Mouse (Mus musculus): Measurements from ENCODE around the gene Bcl2l1. TPM values are rescaled to one million over a fixed set of nuclear protein-coding genes. Genes with fewer than 3 reads are reported as not detected.

Gene Bcl2l1
- polyA plus RNA-seq, 1 experiment: 113 TPM

DNA sequence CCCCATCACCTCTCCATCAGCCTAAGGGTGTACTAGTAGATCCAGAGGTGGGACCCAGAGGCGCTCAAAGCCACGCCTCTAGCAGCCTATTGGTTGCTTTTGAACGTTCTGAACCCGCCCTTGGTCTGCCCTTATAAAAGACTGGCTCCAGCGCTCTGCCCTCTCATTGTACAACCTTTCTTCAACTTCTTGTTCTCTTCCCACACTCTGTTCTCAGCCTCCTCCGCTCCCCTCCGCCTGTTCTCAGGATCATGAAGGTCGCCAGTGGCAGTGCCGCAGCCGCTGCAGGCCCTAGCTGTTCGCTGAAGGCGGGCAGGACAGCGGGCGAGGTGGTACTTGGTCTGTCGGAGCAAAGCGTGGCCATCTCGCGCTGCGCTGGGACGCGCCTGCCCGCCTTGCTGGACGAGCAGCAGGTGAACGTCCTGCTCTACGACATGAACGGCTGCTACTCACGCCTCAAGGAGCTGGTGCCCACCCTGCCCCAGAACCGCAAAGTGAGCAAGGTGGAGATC lies 95.4 kb downstream of the Bcl2l1 start, which contains the start of gene Id1:
Id1 (plus strand) TSS at position 162 of the 512 bp plus-strand sequence.
- peak; percentile 90 for DNase-seq
- WGBS: under 1% methylated on average over 28 of the region's 28 CpGs
- H3K4me3 ChIP-seq (replicated peaks; ENCODE audit: extremely low read depth, low read depth, low read length): peak within 1 kb of the TSS; percentile 93
- H3K4me1 ChIP-seq (ENCODE audit: control insufficient read depth, insufficient read depth, low read length): peaks cover 17% of the 10 kb centered on the region
- TF ChIP-seq POLR2A (IDR thresholded peaks at IDR 0.05; ENCODE audit: borderline replicate concordance, extremely low read depth, low read depth, low read length) (peak; percentile 98), CTCF (IDR thresholded peaks at IDR 0.05; ENCODE audit: insufficient read depth, low read length) (no peak)

DNA sequence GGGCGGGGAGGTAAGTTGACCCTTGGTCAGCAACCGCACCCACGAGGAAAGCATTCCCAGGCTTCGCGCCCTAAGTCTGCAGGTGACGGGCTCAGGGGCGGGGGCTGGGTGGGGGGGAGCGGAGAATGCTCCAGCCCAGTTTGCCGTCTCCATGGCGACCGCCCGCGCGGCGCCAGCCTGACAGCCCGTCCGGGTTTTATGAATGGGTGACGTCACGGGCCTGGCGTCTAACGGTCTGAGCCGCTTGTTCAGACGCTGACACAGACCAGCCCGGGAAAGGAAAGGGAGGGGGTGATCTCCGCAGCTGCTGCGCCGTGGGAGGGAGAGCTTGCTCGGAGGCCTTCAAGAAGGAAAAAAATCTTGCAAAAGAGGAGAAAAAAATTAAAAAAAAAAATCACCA lies 96.5 kb downstream of the Bcl2l1 start:
- Histone ChIP-seq H3K4me3 (replicated peaks; ENCODE audit: extremely low read depth, low read depth, low read length) (no peak overlapping the region), H3K4me1 (ENCODE audit: control insufficient read depth, insufficient read depth, low read length) (peaks cover 12% of the 10 kb centered on the region)
- TF ChIP-seq POLR2A (IDR thresholded peaks at IDR 0.05; ENCODE audit: borderline replicate concordance, extremely low read depth, low read depth, low read length) (peak; percentile 79; the same call in 1 of the 2 replicates), CTCF (IDR thresholded peaks at IDR 0.05; ENCODE audit: insufficient read depth, low read length) (no peak)
- WGBS: under 1% methylated on average over 28 of the region's 28 CpGs
- DNase-seq: peak; percentile 91

DNA sequence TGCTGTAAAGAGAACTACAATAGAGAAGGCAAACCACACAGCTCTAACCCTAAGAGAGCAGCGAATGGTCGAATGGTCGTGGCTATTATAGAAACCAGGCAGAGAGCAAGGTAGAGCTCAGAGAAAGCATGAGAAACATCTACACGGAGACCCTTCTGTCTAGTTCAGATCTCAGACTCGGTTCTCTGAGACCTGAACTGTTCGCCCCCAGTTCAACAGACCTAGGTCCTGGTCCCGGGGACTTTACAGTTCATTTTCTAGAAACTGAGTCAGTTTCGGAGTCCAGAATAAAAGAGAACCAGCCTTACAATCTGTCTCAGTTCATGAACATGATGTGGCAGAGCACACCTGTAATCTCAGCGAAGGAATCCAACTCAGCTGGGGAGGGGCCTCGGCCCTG lies 97.0 kb downstream of the Bcl2l1 start:
- Histone ChIP-seq H3K4me3 (replicated peaks; ENCODE audit: extremely low read depth, low read depth, low read length) (no peak overlapping the region), H3K4me1 (ENCODE audit: control insufficient read depth, insufficient read depth, low read length) (peaks cover 13% of the 10 kb centered on the region)
- TF ChIP-seq POLR2A (IDR thresholded peaks at IDR 0.05; ENCODE audit: borderline replicate concordance, extremely low read depth, low read depth, low read length): no peak
- TF ChIP-seq CTCF (IDR thresholded peaks at IDR 0.05; ENCODE audit: insufficient read depth, low read length): no peak
- DNase-seq: no peak
- WGBS: 27% methylated on average over 10 of the region's 10 CpGs

DNA sequence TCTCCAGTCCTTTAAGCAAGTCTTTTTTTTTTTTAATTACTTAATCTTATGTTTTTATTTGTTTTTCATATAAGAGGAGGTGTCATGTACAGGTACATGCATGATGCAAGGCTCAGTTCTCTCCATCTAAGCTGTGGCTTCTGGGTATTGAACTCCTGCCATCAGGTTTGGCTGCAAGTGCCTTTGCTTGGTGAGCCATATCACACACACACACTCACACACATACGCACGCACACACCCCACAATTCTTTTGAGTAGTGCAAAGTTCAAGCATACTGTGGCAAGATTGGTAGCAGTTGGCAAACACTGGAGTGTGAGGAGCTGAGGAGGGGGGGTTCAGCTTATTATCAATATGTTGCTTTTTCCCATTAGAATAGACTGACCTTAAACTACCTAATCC lies 98.3 kb downstream of the Bcl2l1 start:
- peaks cover 21% of the 10 kb centered on the region for H3K4me1 ChIP-seq (ENCODE audit: control insufficient read depth, insufficient read depth, low read length)
- TF ChIP-seq CTCF (IDR thresholded peaks at IDR 0.05; ENCODE audit: insufficient read depth, low read length): no peak
- TF ChIP-seq POLR2A (IDR thresholded peaks at IDR 0.05; ENCODE audit: borderline replicate concordance, extremely low read depth, low read depth, low read length): no peak
- WGBS: 76% methylated on average over 2 of the region's 2 CpGs
- DNase-seq: no peak
- no peak overlapping the region for H3K4me3 ChIP-seq (replicated peaks; ENCODE audit: extremely low read depth, low read depth, low read length)

Other genes starting within 250 kb of the Bcl2l1 start
- not detected in 2 replicates for gene Defb45, start 232.3 kb downstream of the Bcl2l1 start, polyA plus RNA-seq (2012; rRNA removed)
- not detected in 2 replicates for gene Defb36, start 227.4 kb downstream of the Bcl2l1 start, polyA plus RNA-seq (2012; rRNA removed)
- gene Defb25, start 208.7 kb downstream of the Bcl2l1 start, polyA plus RNA-seq (2012; rRNA removed): 1.1 TPM in 1 of 2 replicates, not detected in the other
- gene Rem1, start 204.8 kb downstream of the Bcl2l1 start, polyA plus RNA-seq (2012; rRNA removed): 12.4 and 16.2 TPM in 2 replicates
- gene H13, start 162.3 kb downstream of the Bcl2l1 start, polyA plus RNA-seq (2012; rRNA removed): 125 and 149 TPM in 2 replicates
- gene Mcts2, start 144.7 kb downstream of the Bcl2l1 start, polyA plus RNA-seq (2012; rRNA removed): 2.9 and 3.8 TPM in 2 replicates
- gene Id1, start 95.5 kb downstream of the Bcl2l1 start, polyA plus RNA-seq (2012; rRNA removed): 323 and 438 TPM in 2 replicates
- 84.7 and 90.1 TPM in 2 replicates for gene Cox4i2, start 77.6 kb downstream of the Bcl2l1 start, polyA plus RNA-seq (2012; rRNA removed)
- 0.63 and 0.77 TPM in 2 replicates for gene Tpx2, start 16.2 kb upstream of the Bcl2l1 start, polyA plus RNA-seq (2012; rRNA removed)
- gene Mylk2, start 79.6 kb upstream of the Bcl2l1 start, polyA plus RNA-seq (2012; rRNA removed): 0.29 and 3.9 TPM in 2 replicates
- 11.1 and 12.9 TPM in 2 replicates for gene Foxs1, start 101.5 kb upstream of the Bcl2l1 start, polyA plus RNA-seq (2012; rRNA removed)
- 0.37 and 0.60 TPM in 2 replicates for gene Dusp15, start 120.0 kb upstream of the Bcl2l1 start, polyA plus RNA-seq (2012; rRNA removed)
- 3.4 and 3.8 TPM in 2 replicates for gene Ttll9, start 130.8 kb upstream of the Bcl2l1 start, polyA plus RNA-seq (2012; rRNA removed)
- gene Pdrg1, start 183.7 kb upstream of the Bcl2l1 start, polyA plus RNA-seq (2012; rRNA removed): 39.9 and 61.9 TPM in 2 replicates
- 0.03 TPM in 1 of 2 replicates, not detected in the other for gene Xkr7, start 200.1 kb upstream of the Bcl2l1 start, polyA plus RNA-seq (2012; rRNA removed)
- gene Ccm2l, start 234.2 kb upstream of the Bcl2l1 start, polyA plus RNA-seq (2012; rRNA removed): 164 and 177 TPM in 2 replicates

Data from lung, adult 2 months (tissue).